Mouse (Mus musculus): ENCODE data around the gene 2610318N02Rik.

DNA sequence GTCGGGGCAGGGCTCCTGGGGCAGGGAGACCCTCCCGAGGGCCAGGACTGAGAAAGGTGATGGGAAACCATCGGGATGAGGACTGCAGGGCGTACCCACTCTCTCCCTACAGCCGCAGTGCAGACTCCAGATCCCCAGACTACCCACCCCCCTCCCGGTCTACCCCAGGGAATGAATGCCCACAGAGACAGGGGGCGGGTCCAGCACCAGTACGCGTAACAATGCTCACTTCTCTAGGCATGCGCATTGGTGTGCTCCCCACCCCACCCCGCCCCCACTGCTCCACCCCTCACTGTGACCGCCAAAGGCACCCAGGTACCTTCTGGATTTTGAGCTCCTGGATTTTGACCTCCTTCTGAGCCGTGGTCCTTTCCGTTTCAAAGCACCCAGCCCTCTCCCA, 3.4 kb downstream of the 2610318N02Rik start:
- no peak for TF ChIP-seq EP300 (optimal IDR thresholded peaks at IDR 0.05)
- TF ChIP-seq CTCF (IDR thresholded peaks at IDR 0.05; ENCODE audit: low read depth) = no peak
